Mouse (Mus musculus) CH12.LX (cell line): ENCODE measurements around the gene Mitf. TPM values are rescaled to one million over a fixed set of nuclear protein-coding genes. Genes with fewer than 3 reads are reported as not detected.
A peak's percentile ranks its signal among the peaks of the same experiment; 100 is the strongest.

Source experiments
- DNase-seq: peaks from one replicate; pipeline ENCODE4 v3.0.0-alpha.2; 2013; ENCODE audit errors: extremely low read depth
- H3K27ac ChIP-seq: 2 replicates; pipeline ENCODE4 v1.5.1; 2012; ENCODE audit warnings: low read depth, mild to moderate bottlenecking, control low read depth, moderate library complexity; ENCODE audit not compliant: insufficient read depth
- H3K27me3 ChIP-seq: replicated peaks from 2 replicates; pipeline ENCODE3; 2012; ENCODE audit warnings: inconsistent platforms
- H3K36me3 ChIP-seq, 2 experiments: replicated peaks in 1 of 2; 2 replicates each; pipeline versions ENCODE3 to v1.6.1; 2012; ENCODE audit warnings: inconsistent platforms in 1 of 2, low read length in 1 of 2, mild to moderate bottlenecking in 1 of 2, mixed read lengths in 1 of 2, moderate library complexity in 1 of 2; ENCODE audit not compliant: control insufficient read depth in 1 of 2, insufficient read depth in 1 of 2
- H3K4me1 ChIP-seq, 2 experiments: 2 replicates each; pipeline ENCODE4 v1.6.1; 2012; ENCODE audit warnings: inconsistent platforms in 1 of 2, moderate library complexity in 1 of 2; ENCODE audit not compliant: insufficient read depth in 2 of 2, control insufficient read depth in 1 of 2
- H3K4me2 ChIP-seq: 2 replicates; pipeline ENCODE4 v1.6.1; 2012; ENCODE audit warnings: low read depth, mild to moderate bottlenecking, control low read depth; ENCODE audit not compliant: poor library complexity, insufficient read depth, severe bottlenecking
- H3K4me3 ChIP-seq, 3 experiments: fragments of 150-350 bp in 1 of 3; sonication (generic) in 1 of 3; replicated peaks in 1 of 3; 2 replicates each; pipeline versions ENCODE3 to v1.5.1; 2011 to 2012; ENCODE audit warnings: low read depth in 2 of 3, low read length in 2 of 3, mild to moderate bottlenecking in 2 of 3, moderate library complexity in 2 of 3, control low read depth in 1 of 3, improper control_type of control experiment in 1 of 3, inconsistent platforms in 1 of 3, mixed read lengths in 1 of 3; ENCODE audit not compliant: poor library complexity in 1 of 3
- H3K79me2 ChIP-seq: replicated peaks from 2 replicates; pipeline ENCODE4 v1.6.1; 2012; ENCODE audit warnings: mild to moderate bottlenecking, moderate library complexity; ENCODE audit not compliant: control insufficient read depth, poor library complexity, insufficient read depth, severe bottlenecking; ENCODE audit errors: extremely low read depth
- H3K9ac ChIP-seq: 2 replicates; pipeline ENCODE4 v1.6.1; 2012; ENCODE audit warnings: low read depth, mild to moderate bottlenecking, control low read depth, moderate library complexity; ENCODE audit not compliant: insufficient read depth
- H3K9me3 ChIP-seq: replicated peaks from 2 replicates; pipeline ENCODE3; 2012; ENCODE audit warnings: low read length, inconsistent platforms, mixed read lengths
- BHLHE40 ChIP-seq: IDR thresholded peaks from 2 replicates; pipeline ENCODE4 v1.6.1; 2011; ENCODE audit warnings: mild to moderate bottlenecking, low read depth, low read length, improper control_type of control experiment
- CHD2 ChIP-seq: IDR thresholded peaks from 2 replicates; pipeline ENCODE4 v1.6.1; 2011; ENCODE audit warnings: low read length, improper control_type of control experiment
- CTCF ChIP-seq, 2 experiments: IDR thresholded peaks in 1 of 2; conservative IDR thresholded peaks in 1 of 2; 2 replicates each; pipeline ENCODE4 v1.5.1; 2011 to 2012; ENCODE audit warnings: low read depth in 2 of 2, low read length in 2 of 2, improper control_type of control experiment in 1 of 2, inconsistent platforms in 1 of 2, mild to moderate bottlenecking in 1 of 2, moderate library complexity in 1 of 2
- ELF1 ChIP-seq: IDR thresholded peaks from 2 replicates; pipeline ENCODE4 v1.6.1; 2014; ENCODE audit warnings: low read depth, mild to moderate bottlenecking, inconsistent platforms, low read length, improper control_type of control experiment
- EP300 ChIP-seq: IDR thresholded peaks from 2 replicates; pipeline ENCODE4 v1.6.1; 2011; ENCODE audit warnings: low read length, improper control_type of control experiment
- GABPA ChIP-seq: IDR thresholded peaks from 2 replicates; pipeline ENCODE4 v1.6.1; 2012; ENCODE audit warnings: low read depth, low read length, improper control_type of control experiment, inconsistent platforms; ENCODE audit not compliant: insufficient replicate concordance
- HCFC1 ChIP-seq: IDR thresholded peaks from 2 replicates; pipeline ENCODE4 v1.6.1; 2012; ENCODE audit warnings: low read depth, mild to moderate bottlenecking, inconsistent platforms, low read length, improper control_type of control experiment
- IRF4 ChIP-seq: IDR thresholded peaks from 2 replicates; pipeline ENCODE4 v1.6.1; 2014; ENCODE audit warnings: low read depth, mild to moderate bottlenecking, inconsistent platforms, low read length, improper control_type of control experiment
- JUN ChIP-seq: IDR thresholded peaks from 2 replicates; pipeline ENCODE4 v1.6.1; 2011; ENCODE audit warnings: low read depth, mild to moderate bottlenecking, low read length, improper control_type of control experiment, moderate library complexity; ENCODE audit not compliant: insufficient read depth
- MAFK ChIP-seq: IDR thresholded peaks from 2 replicates; pipeline ENCODE4 v1.6.1; 2011; ENCODE audit warnings: low read length, improper control_type of control experiment; ENCODE audit not compliant: insufficient replicate concordance
- MAX ChIP-seq: IDR thresholded peaks from 2 replicates; pipeline ENCODE4 v1.6.1; 2011; ENCODE audit warnings: low read length, improper control_type of control experiment
- MYC ChIP-seq: IDR thresholded peaks from 2 replicates; pipeline ENCODE4 v1.6.1; 2011; ENCODE audit warnings: low read depth, mild to moderate bottlenecking, improper control_type of control experiment, low read length
- PAX5 ChIP-seq: IDR thresholded peaks from 2 replicates; pipeline ENCODE4 v1.6.1; 2012; ENCODE audit warnings: low read length, inconsistent platforms, mixed read lengths
- RAD21 ChIP-seq: IDR thresholded peaks from 2 replicates; pipeline ENCODE4 v1.6.1; 2011; ENCODE audit warnings: low read depth, mild to moderate bottlenecking, low read length, improper control_type of control experiment, moderate library complexity
- SMC3 ChIP-seq: IDR thresholded peaks from 2 replicates; pipeline ENCODE4 v1.6.1; 2011; ENCODE audit warnings: low read depth, low read length, improper control_type of control experiment
- USF2 ChIP-seq: conservative IDR thresholded peaks from 2 replicates; pipeline ENCODE4 v1.6.1; 2011; ENCODE audit warnings: low read depth, low read length, improper control_type of control experiment
- ZC3H11A ChIP-seq: IDR thresholded peaks from 2 replicates; pipeline ENCODE4 v1.6.1; 2012; ENCODE audit warnings: low read depth, mild to moderate bottlenecking, inconsistent platforms, low read length, improper control_type of control experiment
- dilution Hi-C: fragments of 300-500 bp; cut with MboI; formaldehyde crosslinking; loops from 2 replicates; pipeline ENCODE4 v1.14.3; 2020; ENCODE audit warnings: low sequenced_read_pairs; ENCODE audit not compliant: extremely low pct_unique_long_range_greater_than_20kb, extremely low pct_ligation_motif_present
- in situ Hi-C: fragments of 300-500 bp; cut with MboI; formaldehyde crosslinking; loops from 3 replicates; pipeline ENCODE4 v1.14.3; 2019; ENCODE audit warnings: low sequenced_read_pairs, low pct_ligation_motif_present, low pct_unique_long_range_greater_than_20kb, mixed read lengths
- polyA plus RNA-seq: library from polyadenylated mRNA; unstranded; fragments of >175 nt; gene quantifications from 2 replicates; pipeline ENCODE4 v1.2.1, GENCODE M21; 2012; ENCODE audit warnings: low read depth; ENCODE audit not compliant: insufficient read length
- total RNA-seq, 2 experiments: library from RNA; depleted of rRNA; stranded (reverse); fragments of 300-350 nt in 1 of 2; fragments of >200 nt in 1 of 2; gene quantifications; 2 replicates each; pipeline ENCODE4 v1.2.3; 2012 to 2014

The Mitf gene
- total and polyA plus RNA-seq, 3 experiments = 3.4 to 4.7 (median 3.6) TPM

GRCm38 (mm10) chr6:97856502-97856901, 49.6 kb downstream of the Mitf start (continued):
- TF ChIP-seq USF2 (no peak), ZC3H11A (no peak), IRF4 (0 out of 2 replicates have a peak, but pooled peaks have one; percentile 7), BHLHE40 (no peak)

DNA sequence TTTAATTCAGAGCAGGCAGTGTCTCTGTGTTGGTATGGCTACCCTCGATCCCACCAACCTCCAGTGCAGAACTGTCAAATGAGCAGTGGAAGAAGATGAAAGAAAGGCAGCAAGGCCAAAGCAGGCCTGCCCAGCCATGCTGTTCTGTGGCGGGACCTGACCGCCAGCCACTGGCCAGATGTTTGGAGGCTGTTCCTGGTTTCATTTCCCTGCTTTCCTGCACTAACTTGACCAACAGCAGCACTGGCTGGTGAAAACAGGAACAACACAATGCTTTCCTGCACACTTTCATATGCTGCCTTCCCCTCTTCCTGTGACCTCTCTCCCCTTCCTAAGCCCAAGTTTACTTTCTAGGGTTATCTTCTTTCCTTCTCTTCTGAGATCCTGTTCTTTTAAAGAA, 50.8 kb downstream of the Mitf start:
- Histone ChIP-seq H3K27me3 (no peaks in the 10 kb centered on the region), H3K36me3 (peaks cover 0 to 3% of the 10 kb centered on the region in 2 experiments), H3K4me1 (peaks cover 12 to 39% of the 10 kb centered on the region in 2 experiments), H3K4me3 (no peak overlapping the region), H3K79me2 (no peaks in the 10 kb centered on the region), H3K27ac (no peak overlapping the region), H3K9me3 (no peaks in the 10 kb centered on the region), H3K4me2 (no peak overlapping the region), H3K9ac (no peak overlapping the region)
- TF ChIP-seq ELF1 (peak; percentile 59; the same call in 1 of the 2 replicates), HCFC1 (no peak), EP300 (peak; percentile 54; the same call in 1 of the 2 replicates), PAX5 (no peak), MAFK (no peak), IRF4 (peak; percentile 76), BHLHE40 (peak; percentile 27; the same call in 1 of the 2 replicates), GABPA (no peak), SMC3 (peak; percentile 68), CTCF (conservative IDR thresholded peaks at IDR 0.05 in 1 of 2, IDR thresholded peaks at IDR 0.05 in 1 of 2; ENCODE audit: low read depth in 2 of 2, low read length in 2 of 2) (peak in 1 of 2 experiments; percentile 71; a peak in 2 of 4 replicates), RAD21 (peak; percentile 69), MAX (0 out of 2 replicates have a peak, but pooled peaks have one; percentile 47), JUN (no peak), MYC (peak; percentile 36; the same call in 1 of the 2 replicates), CHD2 (no peak), ZC3H11A (peak; percentile 7; the same call in 1 of the 2 replicates)
- dilution Hi-C loops = no loop called here
- in situ Hi-C loops = loop anchor here (5.0 kb wide), 2 partner anchors 100 to 145 kb away; no protein-coding TSS in a partner anchor
- DNase-seq = no peak

- peaks cover 0 to 3% of the 10 kb centered on the region in 2 experiments for H3K36me3 ChIP-seq
- H3K79me2 ChIP-seq = no peaks in the 10 kb centered on the region
- in situ Hi-C loops = no loop called here
- no peak overlapping the region for H3K4me3 ChIP-seq
- no peaks in the 10 kb centered on the region for H3K9me3 ChIP-seq
- no peak for DNase-seq
- H3K27ac ChIP-seq = no peak overlapping the region
- no peaks in the 10 kb centered on the region for H3K27me3 ChIP-seq
- dilution Hi-C loops = no loop called here
- TF ChIP-seq MAX = no peak
- no peak overlapping the region for H3K9ac ChIP-seq
- peaks cover 3 to 14% of the 10 kb centered on the region in 2 experiments; a peak in 3 of 4 replicates for H3K4me1 ChIP-seq
- no peak overlapping the region for H3K4me2 ChIP-seq
These were observed 59.7 kb downstream of the Mitf start for GRCm38 (mm10) chr6:97866575-97866974.
